Mouse (Mus musculus): Measurements from ENCODE around the gene Pla1a.
"Not testable (repeated sequence)": the region's sequence is repeated elsewhere in the genome, so short reads cannot be mapped to it uniquely, and the experiment has no call there.

Gene Pla1a

DNA sequence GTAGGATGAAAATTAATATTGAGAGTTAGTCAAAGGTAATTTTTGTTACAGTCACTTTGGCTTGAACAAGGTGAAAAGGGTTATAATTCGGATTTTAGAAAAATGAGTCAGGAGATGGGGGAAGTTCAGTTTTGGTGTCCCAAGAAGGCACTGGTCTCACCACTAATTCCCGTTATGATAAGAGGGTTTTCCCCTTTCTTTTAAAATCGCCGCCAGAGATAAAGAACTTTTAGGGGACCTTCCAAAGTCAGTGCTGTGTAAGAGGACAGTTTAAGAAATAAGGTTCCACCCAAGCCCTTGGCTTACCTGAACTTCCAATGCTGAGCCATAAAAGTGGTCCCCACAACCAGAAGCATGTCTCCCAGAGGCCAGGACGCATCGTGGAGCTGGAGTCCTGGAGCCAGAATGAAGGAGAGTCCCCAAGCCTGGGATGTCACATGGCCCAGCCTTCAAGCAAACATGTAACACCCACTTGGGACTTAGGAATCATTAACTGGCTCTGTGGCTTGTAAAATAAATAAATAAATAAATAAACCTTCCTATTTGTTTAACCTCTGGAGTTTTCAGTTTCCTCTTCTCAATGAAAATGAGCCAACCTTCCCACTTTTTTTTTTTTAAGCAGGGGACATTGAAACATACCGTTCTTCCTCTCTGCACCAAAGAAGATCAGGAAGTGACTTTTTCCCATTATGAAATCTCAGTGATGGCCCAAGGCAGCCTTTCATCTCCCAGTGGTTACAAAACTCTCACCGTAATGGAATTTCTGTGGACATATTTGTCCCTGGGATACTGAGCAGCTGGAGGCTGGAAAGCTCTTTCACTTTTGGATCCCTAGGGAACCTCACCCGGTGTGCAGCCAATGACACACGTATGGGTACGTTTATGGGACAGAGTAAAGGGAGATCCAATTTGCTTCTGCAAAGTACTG lies at the start of gene Pla1a:
Gene Pla1a, minus strand, starts transcription at position 648 of the 928 bp plus-strand sequence.
- no peak for DNase-seq (ENCODE audit: low read depth)

DNA sequence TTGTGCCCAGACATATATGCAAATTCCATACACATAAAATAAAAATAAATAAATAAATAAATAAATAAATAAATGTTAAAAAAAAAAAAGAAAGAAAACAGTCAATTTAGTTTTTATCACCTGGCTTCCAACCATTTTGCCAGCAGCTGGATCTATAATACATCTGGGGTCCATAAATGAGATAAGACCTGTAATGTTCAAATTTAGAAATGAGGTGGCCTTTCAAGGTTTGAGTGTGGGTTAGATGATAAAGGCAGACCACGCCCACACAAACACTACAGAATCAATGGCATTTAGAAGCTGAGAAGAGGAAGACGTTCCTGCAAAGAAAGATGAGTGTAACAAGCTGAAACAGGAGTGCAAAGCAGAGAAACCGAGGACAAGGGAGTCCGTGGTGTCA lies 48.4 kb upstream of the Pla1a start:
- DNase-seq (ENCODE audit: low read depth), result no peak

DNA sequence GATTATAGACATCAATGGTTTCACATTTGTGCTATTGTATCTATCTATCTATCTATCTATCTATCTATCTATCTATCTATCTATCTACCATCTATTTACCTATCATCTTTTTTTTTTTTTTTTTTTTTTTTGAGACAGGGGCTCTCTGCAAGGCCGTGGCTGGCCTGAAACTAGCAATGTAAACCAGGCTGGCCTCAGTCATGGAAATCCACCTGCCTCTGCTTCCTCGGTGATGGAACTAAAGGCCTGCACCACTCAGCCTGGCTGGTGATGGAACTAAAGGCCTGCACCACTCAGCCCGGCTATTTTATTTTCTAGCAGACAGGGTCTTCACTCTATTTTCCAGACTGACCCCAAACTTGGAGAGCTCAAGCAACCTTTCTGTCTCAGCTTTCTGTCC lies 45.4 kb upstream of the Pla1a start:
- DNase-seq (ENCODE audit: low read depth), result no peak

DNA sequence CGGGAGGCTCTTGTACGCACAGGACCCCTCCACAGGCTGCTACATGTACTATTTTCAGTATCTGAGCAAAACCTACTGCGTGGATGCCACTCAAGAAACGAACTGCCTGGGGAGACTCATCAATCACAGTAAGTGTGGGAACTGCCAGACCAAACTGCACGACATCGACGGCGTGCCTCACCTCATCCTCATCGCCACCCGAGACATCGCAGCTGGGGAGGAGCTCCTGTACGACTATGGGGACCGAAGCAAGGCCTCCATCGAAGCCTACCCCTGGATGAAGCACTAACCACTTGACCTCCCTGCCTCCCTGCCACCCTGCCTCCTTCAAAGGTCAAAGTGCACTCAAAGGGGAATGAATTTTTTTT lies 44.3 kb upstream of the Pla1a start:
- DNase-seq (ENCODE audit: low read depth), result not testable (repeated sequence)

DNA sequence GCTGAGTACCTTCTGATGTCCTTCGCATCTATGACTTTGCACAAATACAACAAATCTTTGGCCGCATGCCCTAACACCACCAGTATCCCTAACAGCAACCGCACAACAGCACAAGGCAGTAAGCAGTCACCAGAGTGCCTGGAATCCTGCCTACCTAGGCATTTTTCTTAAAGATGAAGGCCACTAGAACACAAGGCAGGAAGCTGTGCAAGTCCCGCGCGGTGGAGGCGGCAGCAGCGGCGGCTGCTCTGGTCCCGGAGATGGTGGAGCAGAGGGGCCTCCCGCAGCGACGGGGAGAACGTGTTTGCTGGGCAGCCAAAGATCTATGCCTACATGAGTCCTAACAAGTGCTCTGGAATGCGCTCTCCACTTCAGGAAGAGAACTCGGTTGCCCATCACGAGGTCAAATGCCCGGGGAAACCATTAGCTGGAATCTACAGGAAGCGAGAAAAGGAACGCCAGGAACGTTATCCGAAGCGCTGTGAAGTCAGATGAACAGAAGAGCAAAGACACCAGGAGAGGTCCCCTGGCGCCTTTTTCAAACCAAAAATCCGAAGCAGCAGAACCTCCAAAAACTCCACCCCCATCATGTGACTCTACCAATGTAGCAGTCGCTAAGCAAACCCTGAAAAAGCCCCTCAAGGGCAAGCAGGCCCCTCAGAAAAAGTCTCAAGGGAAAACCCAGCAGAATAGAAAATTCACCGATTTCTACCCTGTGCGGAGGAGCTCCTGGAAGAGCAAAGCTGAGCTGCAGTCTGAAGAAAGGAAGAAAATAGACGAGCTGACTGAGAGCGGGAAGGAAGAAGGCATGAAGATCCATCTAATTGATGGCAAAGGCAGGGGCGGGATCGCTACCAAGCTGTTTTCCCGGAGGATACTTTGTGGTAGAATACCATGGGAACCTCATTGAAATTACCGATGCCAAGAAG lies 43.6 kb upstream of the Pla1a start:
- no peak for DNase-seq (ENCODE audit: low read depth)

DNA sequence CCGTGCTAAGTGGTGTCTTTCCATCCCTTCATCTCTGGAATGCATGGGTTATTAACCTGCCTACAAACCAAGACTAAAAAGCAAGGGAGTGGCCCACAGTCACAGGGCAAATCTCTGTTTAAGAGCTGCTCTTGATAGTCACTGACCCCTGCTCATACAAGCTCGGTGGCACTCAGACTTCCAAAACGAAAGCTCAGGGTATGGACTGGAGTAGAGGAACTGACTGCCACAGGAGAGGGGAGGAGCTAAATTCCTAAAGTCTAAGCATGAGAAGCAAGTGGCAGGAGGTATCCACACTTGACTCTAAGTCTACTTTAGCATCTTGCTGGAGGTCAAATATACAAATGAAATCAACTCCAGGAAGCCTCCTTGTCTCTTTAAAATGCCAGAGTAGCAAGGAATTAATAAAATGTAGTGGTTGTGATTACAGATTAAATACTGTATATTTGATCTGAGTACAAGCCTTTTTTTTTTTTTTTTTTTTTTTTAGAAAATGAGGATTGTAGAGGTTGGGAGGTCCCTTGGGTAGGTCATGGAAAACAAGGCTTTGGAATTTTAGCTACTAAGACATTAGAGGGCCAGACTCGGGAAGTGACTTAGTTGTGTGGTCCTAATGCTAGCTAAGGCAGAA lies 42.9 kb upstream of the Pla1a start:
- no peak for DNase-seq (ENCODE audit: low read depth)

DNA sequence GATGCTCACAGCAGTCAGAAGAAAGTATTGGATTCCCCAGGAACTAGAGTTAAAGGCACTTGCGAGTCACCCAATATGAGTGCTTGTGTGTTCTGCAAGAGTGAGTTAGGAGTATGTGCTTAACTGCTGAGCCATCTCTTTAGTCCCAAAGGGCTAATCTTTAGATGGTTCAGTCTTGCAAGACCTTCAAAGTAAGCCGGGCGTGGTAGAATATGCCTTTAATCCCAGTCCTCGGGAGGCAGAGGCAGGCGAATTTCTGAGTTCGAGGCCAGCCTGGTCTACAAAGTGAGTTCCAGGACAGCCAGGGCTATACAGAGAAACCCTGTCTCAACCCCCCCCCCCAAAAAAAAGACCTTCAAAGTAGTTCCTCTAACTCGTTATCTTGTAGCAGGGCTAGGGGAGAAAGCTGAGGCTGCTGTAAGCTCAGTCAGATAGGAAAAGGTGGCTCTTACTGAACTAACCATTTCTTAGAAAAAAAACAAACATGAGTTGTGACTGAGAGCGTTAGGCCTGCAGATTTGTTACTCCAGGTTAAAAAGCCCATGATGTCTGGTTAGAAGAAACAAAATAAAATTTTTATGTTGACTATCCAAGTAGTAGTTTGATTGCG lies 41.8 kb upstream of the Pla1a start:
- no peak for DNase-seq (ENCODE audit: low read depth)

DNA sequence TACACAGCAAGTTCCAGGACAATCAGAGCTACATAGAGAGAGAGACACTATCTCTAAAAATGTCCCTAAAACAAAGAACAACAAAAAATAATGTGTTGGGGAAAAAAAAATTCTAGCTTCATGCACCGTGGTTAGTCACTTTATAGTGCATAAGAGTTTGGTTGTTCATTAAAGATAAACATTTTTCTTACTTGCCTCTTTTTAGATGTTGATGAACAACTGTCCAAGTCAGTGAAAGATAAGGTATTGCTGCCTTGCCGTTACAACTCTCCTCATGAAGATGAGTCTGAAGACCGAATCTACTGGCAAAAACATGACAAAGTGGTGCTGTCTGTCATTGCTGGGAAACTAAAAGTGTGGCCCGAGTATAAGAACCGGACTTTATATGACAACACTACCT lies 40.7 kb upstream of the Pla1a start:
- DNase-seq (ENCODE audit: low read depth), result no peak

DNA sequence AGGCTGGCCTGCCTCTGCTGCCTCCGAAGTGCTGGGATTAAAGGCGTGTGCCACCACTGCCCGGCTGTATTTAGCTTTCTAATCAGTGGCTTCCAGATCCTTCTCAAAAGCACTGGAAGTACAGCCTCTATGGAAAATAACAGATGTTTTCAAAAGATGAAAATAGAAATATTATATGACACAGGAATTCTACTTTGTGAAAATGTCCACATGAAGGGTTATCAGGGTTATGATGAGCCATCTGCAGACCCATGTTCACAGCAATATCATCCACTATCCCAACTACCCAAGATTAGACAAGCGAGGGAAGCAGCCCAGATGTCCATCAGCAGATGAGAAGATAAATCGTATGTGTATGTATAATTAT lies 39.5 kb upstream of the Pla1a start:
- DNase-seq (ENCODE audit: low read depth), result no peak

DNA sequence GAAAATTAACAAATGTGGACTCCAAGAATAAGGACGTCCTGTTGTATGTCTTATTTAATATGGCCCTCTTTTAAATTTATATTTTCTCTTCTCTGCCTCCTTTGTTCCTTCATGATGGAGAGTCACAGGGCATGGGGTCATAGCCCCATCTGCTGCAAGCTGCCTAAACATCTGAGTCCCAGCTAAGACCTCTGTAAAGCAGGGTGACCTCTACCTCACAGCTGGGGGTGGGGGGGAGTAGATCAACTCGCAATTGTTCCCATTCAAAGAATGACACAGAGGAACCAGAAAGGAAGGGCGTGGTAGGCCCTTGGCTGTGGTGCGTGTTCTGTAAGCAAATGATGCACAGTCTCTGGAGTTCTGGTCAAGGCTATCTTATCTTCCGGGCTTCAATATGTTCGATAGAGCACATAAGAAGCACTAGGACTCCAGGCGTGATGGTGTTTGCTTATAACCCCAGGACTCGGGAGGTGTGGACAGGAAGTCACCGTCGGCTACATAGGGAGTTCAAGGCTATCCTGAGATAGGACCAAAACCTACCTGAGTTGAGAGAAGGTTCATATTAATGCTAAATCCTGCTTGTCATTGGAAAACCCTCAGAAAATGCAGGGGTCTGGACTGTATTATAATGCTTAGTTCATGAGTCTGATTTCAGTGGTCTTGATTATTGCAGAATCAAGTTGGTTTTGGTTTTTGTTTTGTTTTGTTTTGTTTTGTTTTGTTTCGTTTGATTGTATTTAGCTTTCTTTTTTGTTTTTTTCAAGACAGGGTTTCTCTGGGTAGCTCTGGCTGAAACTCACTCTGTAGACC lies 39.0 kb upstream of the Pla1a start:
- no peak for DNase-seq (ENCODE audit: low read depth)

DNA sequence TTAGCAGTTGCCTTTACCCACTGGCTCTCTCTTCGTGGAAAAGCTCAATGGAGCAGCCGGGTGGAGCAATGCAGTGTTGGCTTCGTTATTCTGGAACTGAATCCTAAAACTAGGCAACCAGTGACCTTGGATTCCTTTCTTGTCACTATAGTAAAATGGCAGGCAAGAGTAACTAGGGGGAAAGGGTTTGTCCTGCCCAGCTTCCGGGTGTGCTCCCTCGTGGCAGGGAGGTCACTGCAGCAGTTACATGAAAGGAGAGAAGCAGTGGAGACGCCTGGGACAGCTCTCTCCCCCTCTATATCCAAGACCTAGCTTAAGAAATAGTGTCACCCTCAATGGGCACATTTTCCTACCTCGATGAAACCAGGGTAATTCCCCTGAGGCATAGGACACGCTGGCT lies 36.5 kb upstream of the Pla1a start:
- no peak for DNase-seq (ENCODE audit: low read depth)

DNA sequence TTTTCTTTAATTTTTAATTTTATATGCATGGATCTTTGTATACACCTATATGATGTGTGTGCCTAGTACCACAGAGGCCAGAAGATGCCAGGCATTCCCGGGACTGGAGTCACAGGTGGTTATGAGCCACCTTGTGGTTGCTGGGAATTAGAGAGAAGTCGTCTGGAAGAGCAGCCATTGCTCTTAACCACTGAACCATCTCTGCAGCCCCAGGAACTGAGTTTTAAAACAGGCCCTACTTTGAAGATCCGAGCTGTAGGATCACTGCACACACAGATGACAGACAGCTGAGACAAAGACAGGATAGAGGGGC lies 35.7 kb upstream of the Pla1a start:
- peak; percentile 12 for DNase-seq (ENCODE audit: low read depth)

DNA sequence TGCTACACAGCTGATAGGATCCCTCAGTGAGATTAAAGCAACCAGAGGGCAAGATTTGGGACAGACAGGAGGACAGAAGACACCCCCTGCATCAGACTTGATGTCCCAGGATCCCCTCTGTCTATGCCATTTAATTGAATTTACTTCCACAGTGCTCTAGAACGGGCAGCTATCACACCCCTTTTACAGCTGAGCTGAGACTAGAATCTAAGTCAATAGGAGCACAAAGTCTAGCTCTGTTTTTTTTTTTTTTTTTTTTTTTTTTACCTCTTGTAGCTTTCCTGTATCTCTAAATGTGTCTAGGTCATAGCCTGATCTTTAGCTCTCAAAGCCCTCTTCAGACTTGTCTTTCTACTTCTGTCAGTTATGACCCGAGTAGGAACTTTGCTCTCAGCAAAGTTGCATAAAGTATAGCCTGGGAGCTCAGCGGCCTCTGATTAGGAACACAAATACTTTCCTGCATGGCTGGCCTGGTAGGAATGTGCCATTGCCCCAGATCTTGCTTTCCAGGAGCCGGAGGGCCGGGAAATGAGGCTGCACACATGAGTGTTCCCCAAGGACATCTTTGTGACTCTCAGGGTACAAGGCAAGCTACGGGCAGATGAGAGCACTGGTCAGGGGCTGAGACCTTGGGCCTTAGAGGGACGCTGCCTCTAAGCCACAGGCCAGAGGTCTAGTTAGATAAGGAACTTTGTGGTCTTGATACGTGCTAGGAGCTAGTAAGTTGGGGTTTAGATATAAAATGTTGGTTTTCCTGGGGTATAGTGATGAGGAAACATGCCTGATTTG lies 35.2 kb upstream of the Pla1a start:
- DNase-seq (ENCODE audit: low read depth), result no peak

DNA sequence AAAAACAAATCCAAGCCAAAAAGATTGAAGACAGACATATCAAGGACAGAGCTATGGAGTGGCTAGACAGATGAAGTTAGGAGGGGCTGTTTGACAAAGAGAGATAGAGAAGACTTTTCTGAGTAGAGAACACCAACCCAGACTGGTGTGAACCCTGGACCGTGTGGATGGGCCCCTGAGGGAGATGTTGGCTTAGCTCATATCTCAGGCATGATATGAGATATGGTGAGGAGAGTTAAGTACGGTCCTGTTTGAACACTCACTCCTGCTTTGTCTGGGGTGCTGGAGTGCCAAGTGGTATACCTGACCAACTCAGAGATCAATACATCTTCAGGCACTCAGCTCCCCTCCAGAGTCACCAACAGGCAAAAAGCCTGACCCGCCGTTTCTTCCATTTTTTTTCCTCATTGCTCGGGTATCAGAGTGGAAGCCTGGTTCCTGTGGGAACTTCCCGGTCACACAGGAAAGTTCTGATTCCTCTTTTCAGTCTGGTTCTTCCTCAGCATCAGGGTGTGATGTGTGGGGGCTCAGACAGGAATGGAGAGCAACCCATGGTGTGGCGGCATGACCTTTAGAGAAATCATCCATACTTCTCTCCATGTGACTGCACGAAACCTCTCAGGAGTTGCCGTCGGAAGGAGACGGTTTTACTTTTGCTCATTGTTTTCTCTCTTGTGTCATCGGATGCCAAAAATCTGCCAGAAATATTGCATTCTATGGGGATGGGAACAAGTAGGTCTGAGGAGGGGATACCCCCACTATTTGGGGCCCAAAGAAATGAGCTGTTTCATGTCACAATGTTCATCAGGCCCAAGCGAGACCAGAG lies 34.4 kb upstream of the Pla1a start:
- no peak for DNase-seq (ENCODE audit: low read depth)

DNA sequence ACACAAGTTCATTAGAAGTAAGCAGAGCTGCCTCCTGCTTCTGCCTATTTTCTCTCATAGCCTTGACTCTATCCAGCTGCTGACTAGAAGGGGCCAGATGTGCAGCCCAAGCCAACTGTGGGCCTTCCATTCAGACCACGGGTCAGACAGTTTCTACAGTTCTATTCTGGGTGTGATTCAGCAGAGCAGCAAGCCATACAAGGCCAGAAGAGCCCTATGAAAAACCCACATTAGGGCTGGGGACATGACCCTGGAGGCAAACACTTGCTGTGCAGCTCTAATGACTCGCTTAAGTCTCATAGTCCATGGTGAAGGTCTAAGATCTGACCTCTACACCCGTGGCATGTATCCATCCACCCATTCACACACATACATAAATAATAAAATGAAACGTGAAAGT lies 33.1 kb upstream of the Pla1a start:
- DNase-seq (ENCODE audit: low read depth), result peak; percentile 9

DNA sequence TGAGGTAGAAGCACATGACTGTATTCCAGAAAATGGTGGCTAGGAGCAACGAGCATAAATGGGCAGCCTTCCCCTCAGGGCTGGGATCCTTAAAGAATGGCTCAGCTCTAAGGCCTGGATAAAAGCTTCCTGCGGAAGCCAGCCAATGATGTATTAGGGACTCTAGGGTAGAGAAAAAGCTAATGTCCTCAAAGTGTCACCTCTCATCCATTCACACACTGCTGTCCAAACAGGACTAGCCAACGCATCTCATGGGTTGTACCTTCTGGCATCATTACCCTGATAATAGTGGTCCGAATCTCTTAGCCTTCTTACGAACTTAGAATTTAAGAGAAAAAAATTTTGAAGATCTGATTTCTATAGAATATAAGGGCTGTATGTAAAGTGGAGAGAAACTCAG lies 30.4 kb upstream of the Pla1a start:
- DNase-seq (ENCODE audit: low read depth), result no peak

DNA sequence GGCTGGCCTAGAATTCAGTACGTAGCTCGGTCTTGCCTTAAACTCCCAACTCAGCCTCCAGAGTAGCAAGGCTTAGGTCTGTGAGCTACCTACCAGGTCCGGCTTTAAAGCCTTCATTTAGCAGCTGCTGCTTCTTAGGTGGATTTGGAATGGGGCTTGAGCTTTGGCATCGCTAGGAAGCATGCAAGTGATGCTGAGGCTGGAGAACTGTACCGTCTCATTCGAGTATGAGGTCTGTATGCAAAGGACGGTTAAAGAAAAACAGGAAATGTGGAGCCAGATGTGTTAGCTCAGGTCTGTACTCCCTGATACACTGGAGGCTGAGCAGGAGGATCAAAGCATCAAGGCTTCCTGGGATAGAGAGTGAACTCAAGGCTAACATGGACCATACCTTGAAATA lies 29.2 kb upstream of the Pla1a start:
- no peak for DNase-seq (ENCODE audit: low read depth)

DNA sequence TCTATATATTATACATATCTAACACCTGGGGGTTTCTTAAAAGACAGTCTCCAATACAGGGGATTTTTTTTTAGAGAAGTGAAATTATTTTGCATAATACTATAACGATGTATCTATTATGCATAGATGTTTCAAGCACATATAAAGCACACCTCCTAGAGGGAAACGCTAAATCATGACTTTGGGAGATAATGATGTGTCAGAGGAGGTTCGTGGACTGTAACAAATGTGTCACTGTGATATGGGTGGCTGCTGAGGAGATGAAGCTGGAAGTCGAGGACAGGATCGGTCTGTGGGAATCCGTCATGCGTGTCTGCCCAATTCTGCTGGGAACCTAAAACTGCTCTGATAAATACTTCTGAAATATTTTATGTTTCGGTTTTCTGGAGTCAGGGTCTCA lies 28.8 kb upstream of the Pla1a start:
- no peak for DNase-seq (ENCODE audit: low read depth)

DNA sequence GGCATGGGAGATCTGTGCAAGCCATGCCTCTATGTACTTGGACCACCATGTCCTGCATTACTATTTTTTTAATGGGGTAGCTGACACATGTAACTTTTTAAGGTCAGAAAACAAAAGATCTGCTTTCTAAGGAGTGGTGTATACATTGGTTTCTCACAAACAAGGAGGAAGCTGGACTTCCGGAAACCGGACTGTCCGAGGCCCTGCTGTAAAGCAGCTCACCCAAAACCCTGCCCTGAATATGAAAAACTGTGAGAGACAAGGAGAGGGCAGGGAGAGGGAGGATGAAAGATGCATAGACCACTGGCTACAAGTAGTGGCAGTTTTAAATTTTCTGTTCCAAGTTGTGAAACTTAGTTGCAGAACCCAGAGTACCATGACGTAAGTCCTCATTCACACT lies 27.0 kb upstream of the Pla1a start:
- DNase-seq (ENCODE audit: low read depth), result no peak
